Mouse (Mus musculus) frontal cortex, adult (tissue): ENCODE results near the gene Slc4a1.

ENCODE experiments used
- ATAC-seq: cut with Nextera tagmentation; 2 replicates; pipeline ENCODE4 v1.9.2; 2017; ENCODE audit warnings: mild to moderate bottlenecking, moderate library complexity, mixed read lengths; ENCODE audit not compliant: low TSS enrichment

Slc4a1 gene

GRCm38 (mm10) chr11:102299839-102300238 lies 66.2 kb downstream of the Slc4a1 start:
- ATAC-seq = no peak
